ENCODE assay signal across 8 mouse cellular contexts in genomic region chr3:89349869-89350501, GRCm38 (mm10). TPM values are rescaled to one million over a fixed set of nuclear protein-coding genes. Genes with fewer than 3 reads are reported as not detected.
DNase-seq lines count a peak whose midpoint lies in the region; ATAC-seq lines count a peak whose summit lies in the region.

TSS of gene Adam15 (minus strand) at chr3:89349996.

- intact Hi-C loops in left cerebral cortex, postnatal 25 days (cut with DNase I) = no loop called here

- under 1% methylated on average over 59 of the region's 59 CpGs for WGBS in intestine, embryonic 16.5 days

- H3K4me3 ChIP-seq in intestine, embryonic 16.5 days (ENCODE audit: low read length) = peak within 1 kb of the TSS; percentile 77

- H3K27me3 ChIP-seq in intestine, embryonic 16.5 days (replicated peaks; ENCODE audit: control insufficient read depth, insufficient read depth, low read length) = no peaks in the 10 kb centered on the region

- peak; percentile 97 for DNase-seq in adrenal gland, adult 2 months
- peak; percentile 65 for DNase-seq in embryo, embryonic 11.5 days (ENCODE audit: low read depth, low spot score)
- peak; percentile 82 to 90 for DNase-seq in gastrocnemius, postnatal 4 days (ENCODE audit: low spot score in 2 of 2)
- DNase-seq in left cerebral cortex, postnatal 25 days (ENCODE audit: low spot score in 2 of 2) = peak; percentile 88 to 91
- peak; percentile 81 for DNase-seq in mesoderm, embryonic 11.5 days (ENCODE audit: low read depth, low spot score)
- peak; percentile 91 for DNase-seq in right cerebral cortex, postnatal 25 days
- DNase-seq in urinary bladder, postnatal 36 days (ENCODE audit: low spot score in 2 of 2) = peak; percentile 88 to 91

- H3K36me3 ChIP-seq in intestine, embryonic 16.5 days (ENCODE audit: control insufficient read depth, insufficient read depth, low read length) = no peaks in the 10 kb centered on the region; the same call in 1 of the 2 replicates

- ATAC-seq in intestine, embryonic 16.5 days = peak; percentile 90

- peak within 1 kb of the TSS; percentile 54 for H3K27ac ChIP-seq in intestine, embryonic 16.5 days (ENCODE audit: low read length)

- no peaks in the 10 kb centered on the region for H3K9me3 ChIP-seq in intestine, embryonic 16.5 days (ENCODE audit: control insufficient read depth, low read length)

- peak within 1 kb of the TSS; percentile 99 for H3K4me2 ChIP-seq in intestine, embryonic 16.5 days (ENCODE audit: low read depth, low read length)

- H3K4me1 ChIP-seq in intestine, embryonic 16.5 days (ENCODE audit: control insufficient read depth, insufficient read depth, low read length) = peaks cover 26% of the 10 kb centered on the region

- peak within 1 kb of the TSS; percentile 77 for H3K9ac ChIP-seq in intestine, embryonic 16.5 days (ENCODE audit: low read depth, low read length)

RNA-seq across cellular contexts. Expression of gene Adam15, which starts in this region (rescaled TPM):
- 10 to 100 TPM; 56.1 to 87.5 TPM for total RNA-seq in adrenal gland, adult 2 months (2021)
- 142 and 182 TPM in 2 replicates for polyA plus RNA-seq in adrenal gland, adult 2 months (2012; rRNA removed)
- total RNA-seq in gastrocnemius, postnatal 4 days (2021) = 10 to 100 TPM; 54.6 to 55.8 TPM
- polyA plus RNA-seq in intestine, embryonic 16.5 days (2015; fragmentation: Nextera tagmentation; extraction: Ambion mirVana) = 49.3 and 51.6 TPM in 2 replicates
- total RNA-seq in left cerebral cortex, postnatal 25 days (2021) = 100 to 1,000 TPM; 101 to 105 TPM

Comparison
In these comparisons a context has a peak if more than half of its experiments do, and no peak if none do; other contexts are left out.
1. Peak in every context shown above with its lines: DNase-seq, ATAC-seq, H3K4me3 ChIP-seq and H3K27ac ChIP-seq.